Mouse (Mus musculus) midbrain, embryonic 11.5 days (tissue): Measurements from ENCODE around the gene Srgn. TPM values are rescaled to one million over a fixed set of nuclear protein-coding genes. Genes with fewer than 3 reads are reported as not detected.

ENCODE experiments used
- ATAC-seq: fragments of 200-750 bp; cut with Nextera tagmentation; 2 replicates; pipeline ENCODE4 v1.8.0; 2017; ENCODE audit warnings: moderate TSS enrichment, moderate library complexity; ENCODE audit not compliant: low FRiP score
- DNase-seq: peaks from one replicate; pipeline ENCODE4 v3.0.0; 2015; ENCODE audit warnings: low spot score; ENCODE audit errors: missing footprints
- H3K27ac ChIP-seq: fragments of 300-500 bp; sonication (generic); 2 replicates; pipeline ENCODE4 v1.5.1; 2014; ENCODE audit warnings: low read depth, low read length
- H3K27me3 ChIP-seq: fragments of 300-500 bp; sonication (generic); 2 replicates; pipeline ENCODE4 v1.6.1; 2014; ENCODE audit warnings: mild to moderate bottlenecking, low read length, moderate library complexity, mixed read lengths; ENCODE audit not compliant: control insufficient read depth, insufficient read depth
- H3K36me3 ChIP-seq: fragments of 300-500 bp; sonication (generic); 2 replicates; pipeline ENCODE4 v1.6.1; 2014; ENCODE audit warnings: mild to moderate bottlenecking, low read length, moderate library complexity, mixed read lengths; ENCODE audit not compliant: control insufficient read depth, insufficient read depth
- H3K4me1 ChIP-seq: fragments of 300-500 bp; sonication (generic); 2 replicates; pipeline ENCODE4 v1.6.1; 2014; ENCODE audit warnings: low read length; ENCODE audit not compliant: control insufficient read depth, insufficient read depth
- H3K4me2 ChIP-seq: fragments of 300-500 bp; sonication (generic); 2 replicates; pipeline ENCODE4 v1.6.1; 2014; ENCODE audit warnings: mild to moderate bottlenecking, moderate library complexity
- H3K4me3 ChIP-seq: fragments of 300-500 bp; sonication (generic); 2 replicates; pipeline ENCODE4 v1.5.1; 2014; ENCODE audit warnings: low read depth, low read length
- H3K9ac ChIP-seq: fragments of 300-500 bp; sonication (generic); 2 replicates; pipeline ENCODE4 v1.6.1; 2014; ENCODE audit warnings: low read length
- H3K9me3 ChIP-seq: fragments of 300-500 bp; sonication (generic); 2 replicates; pipeline ENCODE4 v1.6.1; 2016; ENCODE audit warnings: low read length; ENCODE audit not compliant: control insufficient read depth
- WGBS: fragments of 180-500 bp; shearing (Covaris S2); extraction: QIAGEN DNeasy Blood & Tissue Kit; methylation state at CpG from one replicate; pipeline ENCODE4 v1.1.7; 2014; 5-methylcytosine and 5-hydroxymethylcytosine counted together
- polyA plus RNA-seq: library from polyadenylated mRNA; unstranded; fragments of >200 nt; fragmentation: Nextera tagmentation; extraction: Ambion mirVana; gene quantifications from 2 replicates; pipeline ENCODE4 v1.2.1, GENCODE M21; 2014

The Srgn gene
- polyA plus RNA-seq, 1 experiment from 2014 or later = 6.6 TPM

DNA sequence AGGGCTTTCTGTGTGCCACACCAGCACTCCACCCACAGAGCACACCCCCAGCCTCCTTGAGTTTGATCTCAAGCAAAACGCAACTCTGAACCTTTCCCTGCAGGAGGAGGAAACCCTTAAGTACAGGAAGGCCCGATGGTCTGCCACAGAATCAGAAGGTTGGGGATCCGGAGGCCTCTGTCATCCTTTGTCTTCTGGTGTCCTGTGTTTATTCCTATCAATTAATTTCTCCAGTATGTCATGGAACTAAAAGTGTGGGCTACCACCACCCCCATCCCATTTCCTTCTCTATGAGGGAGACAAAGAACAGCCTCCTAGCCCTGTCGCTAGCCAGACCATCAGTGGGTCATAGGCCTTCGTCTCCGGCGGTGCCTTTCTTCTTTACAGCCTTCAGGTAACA lies 7.3 kb upstream of the Srgn start:
- H3K27me3 ChIP-seq = no peaks in the 10 kb centered on the region
- H3K4me1 ChIP-seq = no peaks in the 10 kb centered on the region
- no peak overlapping the region for H3K27ac ChIP-seq
- no peak for DNase-seq
- 83% methylated on average over 7 of the region's 7 CpGs for WGBS
- no peak for ATAC-seq
- no peaks in the 10 kb centered on the region for H3K36me3 ChIP-seq
- no peak overlapping the region for H3K4me2 ChIP-seq
- H3K9ac ChIP-seq = no peak overlapping the region
- H3K4me3 ChIP-seq = no peak overlapping the region
- H3K9me3 ChIP-seq = no peaks in the 10 kb centered on the region

DNA sequence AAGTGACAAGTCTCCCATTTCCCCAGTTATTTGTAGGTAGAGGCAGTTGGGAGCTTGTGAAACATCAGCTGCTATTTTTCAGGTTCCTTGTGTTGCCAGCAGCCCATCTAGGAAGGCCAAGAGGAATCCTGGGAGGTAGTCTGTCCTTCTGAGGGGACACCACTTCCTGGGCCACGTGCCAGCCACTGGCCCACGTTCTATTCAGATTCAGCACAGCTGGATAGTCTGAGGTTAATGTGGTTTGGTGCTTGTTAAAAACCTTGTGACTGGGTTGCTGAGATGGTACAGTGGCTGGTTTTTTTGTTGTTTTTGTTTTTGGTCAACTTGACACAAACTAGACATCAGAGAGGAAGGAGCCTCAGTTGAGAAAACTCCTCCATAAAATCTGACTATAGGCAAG lies 5.6 kb upstream of the Srgn start:
- no peak for DNase-seq
- H3K4me3 ChIP-seq = no peak overlapping the region
- H3K36me3 ChIP-seq = no peaks in the 10 kb centered on the region
- no peaks in the 10 kb centered on the region for H3K27me3 ChIP-seq
- ATAC-seq = no peak
- H3K9me3 ChIP-seq = no peaks in the 10 kb centered on the region
- no peak overlapping the region for H3K4me2 ChIP-seq
- WGBS = 58% methylated on average over 2 of the region's 2 CpGs
- no peak overlapping the region for H3K27ac ChIP-seq
- H3K4me1 ChIP-seq = no peaks in the 10 kb centered on the region
- H3K9ac ChIP-seq = no peak overlapping the region

DNA sequence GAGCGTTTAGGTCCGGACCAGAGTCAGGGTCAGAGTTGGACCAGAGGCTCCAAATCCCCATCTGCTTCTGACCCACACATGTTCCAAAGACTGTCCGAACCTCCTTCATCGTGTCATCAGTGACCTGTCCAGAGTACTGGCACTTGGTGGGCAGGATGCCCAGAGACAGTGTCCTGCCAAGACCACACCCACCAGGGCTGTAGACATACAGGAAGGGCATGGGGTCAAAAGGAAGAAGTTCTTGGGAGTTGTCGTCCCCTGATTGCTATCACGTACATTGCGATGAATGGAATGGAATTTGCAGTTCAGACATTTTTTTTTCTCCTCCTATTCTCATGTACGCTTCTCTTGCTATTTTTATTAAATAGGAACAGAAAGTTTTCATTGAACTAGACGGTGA lies 2.9 kb upstream of the Srgn start:
- DNase-seq (no peak), ATAC-seq (no peak)
- H3K27ac ChIP-seq = no peak overlapping the region
- no peak overlapping the region for H3K4me2 ChIP-seq
- no peaks in the 10 kb centered on the region for H3K27me3 ChIP-seq
- H3K4me3 ChIP-seq = no peak overlapping the region
- no peak overlapping the region for H3K9ac ChIP-seq
- H3K36me3 ChIP-seq = no peaks in the 10 kb centered on the region
- H3K4me1 ChIP-seq = no peaks in the 10 kb centered on the region
- WGBS = 92% methylated on average over 9 of the region's 9 CpGs
- H3K9me3 ChIP-seq = no peaks in the 10 kb centered on the region

DNA sequence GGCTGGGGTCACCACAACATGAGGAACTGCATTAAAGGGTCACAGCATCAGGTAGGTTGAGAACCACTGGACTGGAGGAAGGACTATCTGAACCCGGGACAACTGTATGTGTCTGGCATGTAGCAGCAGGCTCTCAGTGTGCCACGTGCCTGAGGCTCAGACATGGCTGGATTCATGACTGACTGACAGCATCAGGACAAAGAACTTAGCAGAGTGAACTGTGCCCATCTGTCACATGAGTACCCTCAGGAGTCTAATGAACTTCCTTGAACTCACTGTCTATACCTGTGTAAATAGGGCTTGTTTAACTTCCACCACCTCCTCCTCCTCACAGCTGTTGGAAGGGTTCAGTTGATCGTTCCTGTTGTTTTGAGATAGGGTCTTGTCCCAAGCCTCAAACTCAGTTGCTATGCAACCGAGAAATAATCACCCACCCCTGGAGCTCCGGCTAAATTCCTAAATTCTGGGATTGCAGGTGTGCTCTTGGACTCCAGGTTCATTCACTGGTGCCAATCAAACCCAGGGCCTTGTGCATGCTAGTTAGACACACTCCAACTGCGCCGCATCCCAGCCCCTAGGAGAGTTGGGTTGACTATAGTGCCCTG lies 4.8 kb downstream of the Srgn start:
- no peak for DNase-seq
- Histone ChIP-seq H3K9ac (no peak overlapping the region), H3K4me2 (no peak overlapping the region), H3K4me3 (no peak overlapping the region), H3K27me3 (no peaks in the 10 kb centered on the region), H3K27ac (no peak overlapping the region), H3K36me3 (no peaks in the 10 kb centered on the region), H3K4me1 (no peaks in the 10 kb centered on the region), H3K9me3 (no peaks in the 10 kb centered on the region)
- WGBS = 84% methylated on average over 7 of the region's 7 CpGs
- no peak for ATAC-seq

DNA sequence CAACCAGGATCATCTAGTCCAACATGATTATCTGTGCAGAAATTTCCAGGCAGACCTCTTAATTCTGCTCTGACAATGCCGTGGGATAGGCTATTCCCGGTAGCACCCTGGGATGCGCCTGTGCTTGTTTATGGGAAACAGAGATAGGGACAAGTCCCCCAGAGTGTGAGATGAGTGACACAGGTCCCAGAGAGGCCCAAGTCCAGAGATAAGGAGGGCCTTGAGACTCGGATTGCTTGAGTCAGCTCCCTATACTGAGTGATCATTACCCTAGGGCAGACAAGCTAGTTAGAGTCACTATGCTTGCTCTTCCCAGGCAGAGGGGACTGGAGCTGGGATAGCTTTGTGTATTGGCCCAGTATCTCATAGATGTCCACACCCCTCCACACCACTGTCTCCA lies 5.5 kb downstream of the Srgn start:
- DNase-seq (no peak), ATAC-seq (no peak)
- 78% methylated on average over 4 of the region's 4 CpGs for WGBS
- H3K27me3 ChIP-seq = no peaks in the 10 kb centered on the region
- no peak overlapping the region for H3K4me2 ChIP-seq
- no peaks in the 10 kb centered on the region for H3K4me1 ChIP-seq
- no peak overlapping the region for H3K4me3 ChIP-seq
- no peak overlapping the region for H3K9ac ChIP-seq
- no peaks in the 10 kb centered on the region for H3K36me3 ChIP-seq
- H3K27ac ChIP-seq = no peak overlapping the region
- H3K9me3 ChIP-seq = no peaks in the 10 kb centered on the region

DNA sequence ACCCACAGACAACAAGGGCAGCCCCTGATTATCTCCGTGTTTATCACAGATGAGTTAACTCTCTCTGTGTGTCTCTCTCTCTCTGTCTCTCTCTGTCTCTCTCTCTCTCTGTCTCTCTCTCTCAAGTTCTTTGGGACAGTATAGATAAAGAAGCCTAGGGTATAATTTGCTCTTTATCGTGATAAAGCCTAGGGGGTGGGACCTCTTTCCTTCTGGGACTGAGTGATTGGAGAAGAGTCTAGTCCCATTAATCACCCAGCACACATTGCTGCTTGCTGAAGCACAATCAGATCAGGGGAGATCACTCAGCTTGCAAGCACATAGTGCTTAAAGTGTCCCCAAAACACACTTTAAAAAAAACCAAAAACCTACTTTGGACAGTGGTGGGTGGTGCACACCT lies 6.3 kb downstream of the Srgn start:
- Histone ChIP-seq H3K4me2 (no peak overlapping the region), H3K27ac (no peak overlapping the region), H3K4me3 (no peak overlapping the region), H3K27me3 (no peaks in the 10 kb centered on the region), H3K36me3 (no peaks in the 10 kb centered on the region), H3K9ac (no peak overlapping the region), H3K4me1 (no peaks in the 10 kb centered on the region), H3K9me3 (no peaks in the 10 kb centered on the region)
- ATAC-seq (no peak), DNase-seq (no peak)
- WGBS = 89% methylated on average over 2 of the region's 2 CpGs

DNA sequence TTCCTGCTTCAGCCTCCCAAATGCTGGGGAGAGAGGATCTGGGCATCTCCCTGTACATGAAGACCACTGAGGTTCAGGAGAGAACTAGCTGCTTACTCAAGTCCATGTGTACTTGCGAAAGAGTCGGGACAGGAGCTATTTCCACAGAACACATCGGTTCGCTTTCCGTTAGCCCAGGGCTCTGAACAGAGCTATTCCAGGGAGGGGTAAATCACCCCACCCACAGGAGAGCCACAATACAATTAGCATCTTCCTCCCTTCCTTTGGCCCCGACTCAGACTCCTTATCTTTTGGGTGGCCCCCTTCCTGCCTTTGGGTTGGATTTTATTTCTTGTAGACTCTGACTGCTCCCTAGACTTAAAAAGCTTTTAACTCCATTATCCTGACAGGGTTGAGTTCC lies 9.7 kb downstream of the Srgn start:
- 89% methylated on average over 6 of the region's 6 CpGs for WGBS
- H3K36me3 ChIP-seq = no peaks in the 10 kb centered on the region
- ATAC-seq = no peak

DNA sequence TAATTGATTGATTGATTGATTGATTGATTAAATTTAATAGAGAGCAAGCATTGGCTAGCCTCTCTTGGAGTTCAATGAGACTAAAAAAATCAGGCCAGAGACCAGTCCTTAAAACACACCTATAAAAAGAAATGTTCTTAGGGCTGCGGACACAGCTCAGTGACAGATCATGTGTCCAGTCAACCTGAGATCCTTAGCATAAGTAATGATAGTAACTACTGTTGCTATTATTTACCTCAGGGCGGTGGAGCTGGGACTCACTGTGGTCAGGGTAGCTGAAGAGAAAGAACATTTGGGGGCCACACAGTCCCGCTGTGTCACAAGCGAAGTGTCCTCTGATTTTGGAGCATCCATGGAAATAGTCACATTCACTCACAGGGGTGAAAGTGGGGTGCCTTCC lies 14.4 kb downstream of the Srgn start:
- no peak for ATAC-seq
- 91% methylated on average over 4 of the region's 4 CpGs for WGBS

More for the DNA sequence above, 9.7 kb downstream of the Srgn start:
- Histone ChIP-seq H3K4me3 (no peak overlapping the region), H3K9ac (no peak overlapping the region), H3K27ac (no peak overlapping the region), H3K27me3 (no peaks in the 10 kb centered on the region), H3K4me1 (no peaks in the 10 kb centered on the region), H3K9me3 (no peaks in the 10 kb centered on the region), H3K4me2 (no peak overlapping the region)
- DNase-seq = no peak

DNA sequence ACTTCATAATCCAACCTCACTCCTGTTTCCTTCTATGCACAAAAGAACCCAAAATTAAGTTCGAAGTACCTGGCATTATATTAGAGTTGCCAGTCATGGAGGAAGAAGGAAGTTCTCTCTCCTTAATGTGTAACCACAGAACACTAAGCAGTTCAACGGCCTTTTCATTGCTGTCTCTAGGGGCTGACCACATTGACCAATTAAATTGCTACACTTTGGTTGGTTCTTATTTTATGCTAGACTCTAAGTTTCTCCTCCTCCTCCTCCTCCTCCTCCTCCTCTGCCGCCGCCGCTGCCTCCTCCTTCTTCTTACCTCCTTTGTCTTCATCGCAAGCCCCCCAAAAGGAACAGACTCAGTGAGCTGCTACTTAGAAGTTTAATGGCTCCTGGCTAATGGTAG lies 15.7 kb downstream of the Srgn start:
- H3K9ac ChIP-seq = no peak overlapping the region
- ATAC-seq (no peak), DNase-seq (no peak)
- no peaks in the 10 kb centered on the region for H3K9me3 ChIP-seq
- WGBS = 90% methylated on average over 6 of the region's 6 CpGs
- H3K27ac ChIP-seq = no peak overlapping the region
- no peaks in the 10 kb centered on the region for H3K27me3 ChIP-seq
- H3K36me3 ChIP-seq = no peaks in the 10 kb centered on the region
- H3K4me2 ChIP-seq = no peak overlapping the region
- H3K4me3 ChIP-seq = no peak overlapping the region
- H3K4me1 ChIP-seq = no peaks in the 10 kb centered on the region

More for the DNA sequence above, 14.4 kb downstream of the Srgn start:
- no peak overlapping the region for H3K9ac ChIP-seq
- H3K36me3 ChIP-seq = no peaks in the 10 kb centered on the region
- no peak overlapping the region for H3K27ac ChIP-seq
- H3K4me2 ChIP-seq = no peak overlapping the region
- H3K9me3 ChIP-seq = no peaks in the 10 kb centered on the region
- H3K4me3 ChIP-seq = no peak overlapping the region
- DNase-seq = no peak
- H3K27me3 ChIP-seq = no peaks in the 10 kb centered on the region
- no peaks in the 10 kb centered on the region for H3K4me1 ChIP-seq
